Mouse (Mus musculus) cerebellum, adult (tissue): Measurements from ENCODE around the gene Olfr935.

Source experiments
- ATAC-seq: cut with Nextera tagmentation; 2 replicates; pipeline ENCODE4 v1.9.2; 2017; ENCODE audit warnings: mild to moderate bottlenecking, moderate library complexity, mixed read lengths; ENCODE audit not compliant: insufficient number of reproducible peaks, low FRiP score, low TSS enrichment

Olfr935 gene

GRCm38 (mm10) chr9:38999583-38999982 is at the start of gene Olfr935:
TSS of gene Olfr935 (minus strand) at chr9:38999683.
- no peak for ATAC-seq

- no peak for ATAC-seq
These were observed 23.8 kb upstream of the Olfr935 start, which contains the start of gene Olfr146 for GRCm38 (mm10) chr9:39023277-39023676. TSS of gene Olfr146 (minus strand) at chr9:39023377.

- ATAC-seq = no peak
These were observed 11.3 kb downstream of the Olfr935 start, which contains the start of gene Olfr934 for GRCm38 (mm10) chr9:38988215-38988614. TSS of gene Olfr934 (minus strand) at chr9:38988315.

GRCm38 (mm10) chr9:38972013-38972412 is 27.5 kb downstream of the Olfr935 start, which contains the start of gene Olfr933:
TSS of gene Olfr933 (plus strand) at chr9:38972313.
- ATAC-seq = no peak

- no peak for ATAC-seq
These were observed 45.4 kb downstream of the Olfr935 start for GRCm38 (mm10) chr9:38954124-38954416.

GRCm38 (mm10) chr9:38953401-38954123 is 45.9 kb downstream of the Olfr935 start:
- ATAC-seq = no peak
